Mouse (Mus musculus): ENCODE results near the gene Plekha1.

Plekha1 gene

DNA sequence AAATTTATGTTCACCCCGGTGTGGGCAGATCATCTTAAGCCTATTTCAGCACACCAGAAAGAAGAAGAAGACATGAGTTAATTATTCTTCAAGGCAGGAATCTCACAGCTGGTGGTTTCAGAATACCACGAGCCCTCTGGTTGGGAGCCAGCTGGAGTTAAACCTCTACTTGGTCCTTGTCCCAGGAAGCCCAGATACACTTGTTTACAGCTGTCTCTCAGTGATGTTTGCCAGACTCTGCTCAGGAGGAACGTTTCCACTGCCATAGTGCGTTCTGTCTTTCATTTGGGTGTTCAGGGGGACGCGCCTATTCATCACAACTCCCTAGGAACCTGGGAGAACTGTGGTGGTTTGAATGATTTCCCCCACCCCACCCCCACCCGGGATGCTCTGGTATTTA, 94.3 kb downstream of the Plekha1 start:
- DNase-seq: peak; percentile 95

DNA sequence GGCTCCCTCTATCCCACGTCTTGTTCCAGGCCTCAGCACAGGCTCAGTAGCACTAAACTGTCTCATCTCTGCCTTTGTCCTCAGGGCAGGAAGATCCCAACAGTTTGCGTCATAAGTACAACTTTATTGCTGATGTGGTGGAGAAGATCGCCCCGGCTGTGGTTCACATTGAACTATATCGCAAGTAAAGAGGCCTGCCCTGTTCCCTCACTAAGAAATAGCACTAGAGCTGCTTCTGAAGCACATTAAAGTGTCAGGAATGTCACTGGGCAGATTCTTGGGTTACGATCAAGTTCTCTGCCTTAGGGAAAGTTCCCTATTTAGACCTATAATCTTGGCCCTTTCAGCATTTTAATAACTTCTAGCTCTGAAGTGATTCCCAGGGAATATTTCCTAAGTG, 95.9 kb downstream of the Plekha1 start:
- DNase-seq: no peak
